Mouse (Mus musculus) heart, postnatal 0 days (tissue): Measurements from ENCODE around the gene Dpyd.

ENCODE experiments used
- CTCF ChIP-seq: IDR thresholded peaks from 2 replicates; pipeline ENCODE4 v1.5.1; 2016; ENCODE audit warnings: antibody characterized with exemption, control low read depth, low read depth
- EP300 ChIP-seq: IDR thresholded peaks from 2 replicates; pipeline ENCODE4 v1.6.1; 2016; ENCODE audit warnings: antibody characterized with exemption, low read depth

- no peak for TF ChIP-seq CTCF
- TF ChIP-seq EP300, result no peak
Observed at GRCm38 (mm10) chr3:118674121-118674745, 112.3 kb downstream of the Dpyd start.
